Mouse (Mus musculus): Measurements from ENCODE around the gene Grin2b. TPM values are rescaled to one million over a fixed set of nuclear protein-coding genes. Genes with fewer than 3 reads are reported as not detected.

The Grin2b gene
- polyA plus RNA-seq, 1 experiment = 4.0 TPM

GRCm38 (mm10) chr6:135680105-135680710 lies 493.1 kb downstream of the Grin2b start:
- no peak for DNase-seq
- no peak overlapping the region for H3K27ac ChIP-seq (ENCODE audit: insufficient read depth, low read length)
- WGBS = 81% methylated on average over 14 of the region's 14 CpGs
- no peaks in the 10 kb centered on the region for H3K4me1 ChIP-seq (ENCODE audit: control insufficient read depth, insufficient read depth, low read length)
- no peaks in the 10 kb centered on the region for H3K27me3 ChIP-seq (ENCODE audit: control insufficient read depth, insufficient read depth, low read length)
- no peak overlapping the region for H3K4me3 ChIP-seq (replicated peaks; ENCODE audit: insufficient read depth, low read depth, low read length)
- no peak for TF ChIP-seq CTCF (IDR thresholded peaks at IDR 0.05; ENCODE audit: borderline replicate concordance, insufficient read depth, low read depth, low read length)
- no peak for TF ChIP-seq POLR2A (IDR thresholded peaks at IDR 0.05; ENCODE audit: borderline replicate concordance, insufficient read depth, low read length)

DNA sequence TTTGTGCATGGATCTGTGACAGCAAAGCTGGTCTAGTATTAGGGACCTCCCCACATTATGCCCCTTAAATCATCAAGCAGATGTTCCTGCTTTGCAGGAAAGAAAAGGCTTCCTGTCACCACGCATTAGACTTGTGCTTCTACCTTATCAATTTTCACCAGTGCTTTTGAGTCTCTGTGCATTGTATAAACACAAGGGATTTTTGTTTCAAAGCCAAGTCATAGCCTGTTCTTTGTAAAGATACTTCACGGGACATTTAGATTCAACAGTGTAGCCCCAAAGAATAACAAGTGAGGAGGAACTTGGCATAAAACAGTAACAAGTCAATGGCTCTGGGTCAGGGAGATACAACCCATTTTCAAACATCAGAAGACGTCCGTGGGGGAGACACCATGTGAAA lies 498.9 kb downstream of the Grin2b start:
- WGBS = 18% methylated on average over 4 of the region's 4 CpGs
- Histone ChIP-seq H3K4me1 (ENCODE audit: control insufficient read depth, insufficient read depth, low read length) (no peaks in the 10 kb centered on the region), H3K4me3 (replicated peaks; ENCODE audit: insufficient read depth, low read depth, low read length) (no peak overlapping the region), H3K27ac (ENCODE audit: insufficient read depth, low read length) (no peak overlapping the region), H3K27me3 (ENCODE audit: control insufficient read depth, insufficient read depth, low read length) (no peaks in the 10 kb centered on the region)
- TF ChIP-seq CTCF (IDR thresholded peaks at IDR 0.05; ENCODE audit: borderline replicate concordance, insufficient read depth, low read depth, low read length) (no peak), POLR2A (IDR thresholded peaks at IDR 0.05; ENCODE audit: borderline replicate concordance, insufficient read depth, low read length) (no peak)
- no peak for DNase-seq

DNA sequence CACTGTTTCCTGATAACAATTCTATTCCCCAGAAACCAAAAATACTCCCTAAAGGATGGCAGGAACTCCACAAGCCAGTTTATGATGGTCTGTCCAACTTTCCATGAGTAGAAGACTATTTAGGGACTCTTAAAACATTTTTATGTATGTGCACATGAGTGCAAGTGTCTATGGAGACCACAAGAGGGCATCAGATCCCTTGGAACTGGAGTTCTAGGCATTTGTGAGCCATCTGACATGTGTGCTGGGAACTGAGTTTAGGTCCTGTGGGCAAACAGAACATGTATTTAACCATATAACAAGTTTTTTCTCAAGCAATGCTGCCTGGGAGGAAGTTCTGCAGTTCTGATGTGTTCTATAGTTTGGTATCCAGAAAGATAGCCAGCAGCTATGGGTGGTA lies 501.3 kb downstream of the Grin2b start:
- no peak for DNase-seq
- no peak overlapping the region for H3K27ac ChIP-seq (ENCODE audit: insufficient read depth, low read length)
- H3K4me3 ChIP-seq (replicated peaks; ENCODE audit: insufficient read depth, low read depth, low read length) = no peak overlapping the region
- TF ChIP-seq CTCF (IDR thresholded peaks at IDR 0.05; ENCODE audit: borderline replicate concordance, insufficient read depth, low read depth, low read length) (no peak), POLR2A (IDR thresholded peaks at IDR 0.05; ENCODE audit: borderline replicate concordance, insufficient read depth, low read length) (no peak)
- no peaks in the 10 kb centered on the region for H3K4me1 ChIP-seq (ENCODE audit: control insufficient read depth, insufficient read depth, low read length)
- H3K27me3 ChIP-seq (ENCODE audit: control insufficient read depth, insufficient read depth, low read length) = no peaks in the 10 kb centered on the region

Other genes with a start within 250 kb of the Grin2b start
- gene Gm8994, start 154.0 kb upstream of the Grin2b start, polyA plus RNA-seq (2012; rRNA removed) = 0.11 TPM in 1 of 2 replicates, not detected in the other
- not detected in 2 replicates for gene E330021D16Rik, start 242.1 kb upstream of the Grin2b start, polyA plus RNA-seq (2012; rRNA removed)

All from cerebellum, adult 2 months (tissue).